Mouse (Mus musculus): ENCODE results near the gene Srpk1. TPM values are rescaled to one million over a fixed set of nuclear protein-coding genes. Genes with fewer than 3 reads are reported as not detected.
A peak's percentile ranks its signal among the peaks of the same experiment; 100 is the strongest.

Gene Srpk1
- polyA plus RNA-seq, 1 experiment from 2014 or later = 21.7 TPM

GRCm38 (mm10) chr17:28537881-28538280, 84.6 kb downstream of the Srpk1 start:
- H3K9me3 ChIP-seq (ENCODE audit: low read length) = peaks cover 5% of the 10 kb centered on the region; the same call in 1 of the 2 replicates
- no peak overlapping the region for H3K9ac ChIP-seq (replicated peaks)
- DNase-seq = no peak
- 47% methylated on average over 12 of the region's 12 CpGs for WGBS (ENCODE audit: insufficient replicate concordance)
- no peaks in the 10 kb centered on the region for H3K27me3 ChIP-seq (ENCODE audit: insufficient read depth, low read length)
- no peak overlapping the region for H3K27ac ChIP-seq (ENCODE audit: low read depth)
- no peak overlapping the region for H3K4me2 ChIP-seq (ENCODE audit: low read depth, low read length)
- H3K4me3 ChIP-seq (ENCODE audit: low read depth, low read length) = no peak overlapping the region
- no peaks in the 10 kb centered on the region for H3K36me3 ChIP-seq (replicated peaks; ENCODE audit: insufficient read depth, low read length)
- H3K4me1 ChIP-seq (ENCODE audit: insufficient read depth) = no peaks in the 10 kb centered on the region
- no peak for ATAC-seq
- TF ChIP-seq EP300 (IDR thresholded peaks at IDR 0.05; ENCODE audit: low read depth) (no peak), CTCF (IDR thresholded peaks at IDR 0.05; ENCODE audit: low read depth) (0 out of 2 replicates have a peak, but pooled peaks have one; percentile 20)

Small RNAs within 50 kb of the gene (microRNA-seq; reads per million reads assigned to microRNA genes)
- gene Mir6969 = not detected

Other genes with a start within 250 kb of the Srpk1 start
- 25.9 and 29.0 TPM in 2 replicates for gene Fkbp5, start 105.2 kb downstream of the Srpk1 start, polyA plus RNA-seq (2015; fragmentation: Nextera tagmentation; extraction: Ambion mirVana)
- gene Armc12, start 91.9 kb downstream of the Srpk1 start, polyA plus RNA-seq (2015; fragmentation: Nextera tagmentation; extraction: Ambion mirVana) = not detected in 2 replicates
- not detected in 2 replicates for gene Clpsl2, start 73.3 kb downstream of the Srpk1 start, polyA plus RNA-seq (2015; fragmentation: Nextera tagmentation; extraction: Ambion mirVana)
- 1.2 and 26.9 TPM in 2 replicates for gene Clps, start 61.9 kb downstream of the Srpk1 start, polyA plus RNA-seq (2015; fragmentation: Nextera tagmentation; extraction: Ambion mirVana)
- not detected in 2 replicates for gene Lhfpl5, start 47.1 kb downstream of the Srpk1 start, polyA plus RNA-seq (2015; fragmentation: Nextera tagmentation; extraction: Ambion mirVana)
- 0.32 and 0.51 TPM in 2 replicates for gene Slc26a8, start 67.5 kb upstream of the Srpk1 start, polyA plus RNA-seq (2015; fragmentation: Nextera tagmentation; extraction: Ambion mirVana)
- 23.6 and 24.5 TPM in 2 replicates for gene Mapk14, start 68.6 kb upstream of the Srpk1 start, polyA plus RNA-seq (2015; fragmentation: Nextera tagmentation; extraction: Ambion mirVana)
- gene AC170998.1, start 103.4 kb upstream of the Srpk1 start, polyA plus RNA-seq (2015; fragmentation: Nextera tagmentation; extraction: Ambion mirVana) = 0.80 and 1.1 TPM in 2 replicates
- 25.2 and 27.6 TPM in 2 replicates for gene Mapk13, start 146.6 kb upstream of the Srpk1 start, polyA plus RNA-seq (2015; fragmentation: Nextera tagmentation; extraction: Ambion mirVana)
- 33.9 and 35.6 TPM in 2 replicates for gene Brpf3, start 178.4 kb upstream of the Srpk1 start, polyA plus RNA-seq (2015; fragmentation: Nextera tagmentation; extraction: Ambion mirVana)
- gene Pnpla1, start 235.7 kb upstream of the Srpk1 start, polyA plus RNA-seq (2015; fragmentation: Nextera tagmentation; extraction: Ambion mirVana) = 0.09 and 0.16 TPM in 2 replicates